Mouse (Mus musculus): ENCODE results near the gene Prkch. TPM values are rescaled to one million over a fixed set of nuclear protein-coding genes. Genes with fewer than 3 reads are reported as not detected.

Gene Prkch
- polyA plus RNA-seq, 1 experiment from 2014 or later, result 8.0 TPM

- Histone ChIP-seq H3K4me1 (ENCODE audit: control insufficient read depth, insufficient read depth, low read length) (no peaks in the 10 kb centered on the region), H3K4me2 (ENCODE audit: low read depth, low read length) (no peak overlapping the region), H3K4me3 (ENCODE audit: low read depth, low read length) (no peak overlapping the region), H3K9me3 (ENCODE audit: control insufficient read depth, low read length) (no peaks in the 10 kb centered on the region), H3K27me3 (ENCODE audit: control insufficient read depth, insufficient read depth, low read length) (no peaks in the 10 kb centered on the region), H3K36me3 (ENCODE audit: control insufficient read depth, insufficient read depth, low read length) (no peaks in the 10 kb centered on the region), H3K9ac (replicated peaks; ENCODE audit: low read depth, low read length) (no peak overlapping the region), H3K27ac (ENCODE audit: low read depth, low read length) (no peak overlapping the region)
- no peak for ATAC-seq (ENCODE audit: low read depth)
- 70% methylated on average over 2 of the region's 2 CpGs for WGBS
Measured at GRCm38 (mm10) chr12:73639571-73639970, 55.0 kb downstream of the Prkch start.

GRCm38 (mm10) chr12:73641183-73641582 lies 56.6 kb downstream of the Prkch start:
- H3K9me3 ChIP-seq (ENCODE audit: control insufficient read depth, low read length), result no peaks in the 10 kb centered on the region
- H3K4me3 ChIP-seq (ENCODE audit: low read depth, low read length), result no peak overlapping the region
- H3K9ac ChIP-seq (replicated peaks; ENCODE audit: low read depth, low read length), result no peak overlapping the region
- no peaks in the 10 kb centered on the region for H3K4me1 ChIP-seq (ENCODE audit: control insufficient read depth, insufficient read depth, low read length)
- H3K36me3 ChIP-seq (ENCODE audit: control insufficient read depth, insufficient read depth, low read length), result no peaks in the 10 kb centered on the region
- 74% methylated on average over 13 of the region's 13 CpGs for whole genome bisulfite sequencing
- no peak for ATAC-seq (ENCODE audit: low read depth)
- H3K27ac ChIP-seq (ENCODE audit: low read depth, low read length), result no peak overlapping the region
- no peak overlapping the region for H3K4me2 ChIP-seq (ENCODE audit: low read depth, low read length)
- H3K27me3 ChIP-seq (ENCODE audit: control insufficient read depth, insufficient read depth, low read length), result no peaks in the 10 kb centered on the region

- no peak for ATAC-seq (ENCODE audit: low read depth)
- H3K4me2 ChIP-seq (ENCODE audit: low read depth, low read length), result no peak overlapping the region
- H3K4me1 ChIP-seq (ENCODE audit: control insufficient read depth, insufficient read depth, low read length), result no peaks in the 10 kb centered on the region
- no peaks in the 10 kb centered on the region for H3K27me3 ChIP-seq (ENCODE audit: control insufficient read depth, insufficient read depth, low read length)
- H3K9me3 ChIP-seq (ENCODE audit: control insufficient read depth, low read length), result no peaks in the 10 kb centered on the region
- no peak overlapping the region for H3K9ac ChIP-seq (replicated peaks; ENCODE audit: low read depth, low read length)
- 89% methylated on average over 6 of the region's 6 CpGs for WGBS
- no peak overlapping the region for H3K27ac ChIP-seq (ENCODE audit: low read depth, low read length)
- H3K4me3 ChIP-seq (ENCODE audit: low read depth, low read length), result no peak overlapping the region
- H3K36me3 ChIP-seq (ENCODE audit: control insufficient read depth, insufficient read depth, low read length), result no peaks in the 10 kb centered on the region
Measured at GRCm38 (mm10) chr12:73645216-73645615, 60.6 kb downstream of the Prkch start.

- no peaks in the 10 kb centered on the region for H3K9me3 ChIP-seq (ENCODE audit: control insufficient read depth, low read length)
- H3K27me3 ChIP-seq (ENCODE audit: control insufficient read depth, insufficient read depth, low read length), result no peaks in the 10 kb centered on the region
- no peak overlapping the region for H3K4me2 ChIP-seq (ENCODE audit: low read depth, low read length)
- no peak for ATAC-seq (ENCODE audit: low read depth)
- no peaks in the 10 kb centered on the region for H3K4me1 ChIP-seq (ENCODE audit: control insufficient read depth, insufficient read depth, low read length)
- H3K9ac ChIP-seq (replicated peaks; ENCODE audit: low read depth, low read length), result no peak overlapping the region
- WGBS, result 90% methylated on average over 2 of the region's 2 CpGs
- no peak overlapping the region for H3K4me3 ChIP-seq (ENCODE audit: low read depth, low read length)
- H3K27ac ChIP-seq (ENCODE audit: low read depth, low read length), result no peak overlapping the region
- no peaks in the 10 kb centered on the region for H3K36me3 ChIP-seq (ENCODE audit: control insufficient read depth, insufficient read depth, low read length)
Measured at GRCm38 (mm10) chr12:73647686-73648085, 63.1 kb downstream of the Prkch start.

- Histone ChIP-seq H3K4me2 (ENCODE audit: low read depth, low read length) (no peak overlapping the region), H3K9me3 (ENCODE audit: control insufficient read depth, low read length) (no peaks in the 10 kb centered on the region), H3K4me3 (ENCODE audit: low read depth, low read length) (no peak overlapping the region), H3K4me1 (ENCODE audit: control insufficient read depth, insufficient read depth, low read length) (no peaks in the 10 kb centered on the region), H3K27ac (ENCODE audit: low read depth, low read length) (no peak overlapping the region), H3K9ac (replicated peaks; ENCODE audit: low read depth, low read length) (no peak overlapping the region), H3K36me3 (ENCODE audit: control insufficient read depth, insufficient read depth, low read length) (no peaks in the 10 kb centered on the region), H3K27me3 (ENCODE audit: control insufficient read depth, insufficient read depth, low read length) (no peaks in the 10 kb centered on the region)
- WGBS, result 68% methylated on average over 18 of the region's 18 CpGs
- ATAC-seq (ENCODE audit: low read depth), result no peak
Measured at GRCm38 (mm10) chr12:73656568-73657204, 72.1 kb downstream of the Prkch start.

GRCm38 (mm10) chr12:73663421-73663820 lies 78.8 kb downstream of the Prkch start:
- Histone ChIP-seq H3K27ac (ENCODE audit: low read depth, low read length) (no peak overlapping the region), H3K4me1 (ENCODE audit: control insufficient read depth, insufficient read depth, low read length) (no peaks in the 10 kb centered on the region), H3K27me3 (ENCODE audit: control insufficient read depth, insufficient read depth, low read length) (no peaks in the 10 kb centered on the region), H3K9ac (replicated peaks; ENCODE audit: low read depth, low read length) (no peak overlapping the region), H3K9me3 (ENCODE audit: control insufficient read depth, low read length) (no peaks in the 10 kb centered on the region), H3K4me2 (ENCODE audit: low read depth, low read length) (no peak overlapping the region), H3K4me3 (ENCODE audit: low read depth, low read length) (no peak overlapping the region), H3K36me3 (ENCODE audit: control insufficient read depth, insufficient read depth, low read length) (no peaks in the 10 kb centered on the region)
- ATAC-seq (ENCODE audit: low read depth), result no peak
- 73% methylated on average over 3 of the region's 3 CpGs for whole genome bisulfite sequencing

- Histone ChIP-seq H3K36me3 (ENCODE audit: control insufficient read depth, insufficient read depth, low read length) (no peaks in the 10 kb centered on the region), H3K4me1 (ENCODE audit: control insufficient read depth, insufficient read depth, low read length) (peaks cover 3% of the 10 kb centered on the region; the same call in 1 of the 2 replicates), H3K4me2 (ENCODE audit: low read depth, low read length) (no peak overlapping the region), H3K9me3 (ENCODE audit: control insufficient read depth, low read length) (no peaks in the 10 kb centered on the region), H3K4me3 (ENCODE audit: low read depth, low read length) (no peak overlapping the region), H3K9ac (replicated peaks; ENCODE audit: low read depth, low read length) (no peak overlapping the region), H3K27me3 (ENCODE audit: control insufficient read depth, insufficient read depth, low read length) (no peaks in the 10 kb centered on the region), H3K27ac (ENCODE audit: low read depth, low read length) (no peak overlapping the region)
- 85% methylated on average over 2 of the region's 2 CpGs for WGBS
- ATAC-seq (ENCODE audit: low read depth), result no peak
Measured at GRCm38 (mm10) chr12:73666701-73667100, 82.1 kb downstream of the Prkch start.

GRCm38 (mm10) chr12:73667607-73668006 lies 83.0 kb downstream of the Prkch start:
- Histone ChIP-seq H3K4me1 (ENCODE audit: control insufficient read depth, insufficient read depth, low read length) (peaks cover 3% of the 10 kb centered on the region; the same call in 1 of the 2 replicates), H3K27ac (ENCODE audit: low read depth, low read length) (no peak overlapping the region), H3K9me3 (ENCODE audit: control insufficient read depth, low read length) (no peaks in the 10 kb centered on the region), H3K4me3 (ENCODE audit: low read depth, low read length) (no peak overlapping the region), H3K4me2 (ENCODE audit: low read depth, low read length) (no peak overlapping the region), H3K27me3 (ENCODE audit: control insufficient read depth, insufficient read depth, low read length) (no peaks in the 10 kb centered on the region), H3K36me3 (ENCODE audit: control insufficient read depth, insufficient read depth, low read length) (no peaks in the 10 kb centered on the region), H3K9ac (replicated peaks; ENCODE audit: low read depth, low read length) (no peak overlapping the region)
- ATAC-seq (ENCODE audit: low read depth), result no peak
- WGBS, result 77% methylated on average over 7 of the region's 7 CpGs

- WGBS, result 71% methylated on average over 6 of the region's 6 CpGs
- Histone ChIP-seq H3K36me3 (ENCODE audit: control insufficient read depth, insufficient read depth, low read length) (no peaks in the 10 kb centered on the region), H3K4me3 (ENCODE audit: low read depth, low read length) (no peak overlapping the region), H3K9ac (replicated peaks; ENCODE audit: low read depth, low read length) (no peak overlapping the region), H3K9me3 (ENCODE audit: control insufficient read depth, low read length) (no peaks in the 10 kb centered on the region), H3K4me2 (ENCODE audit: low read depth, low read length) (no peak overlapping the region), H3K4me1 (ENCODE audit: control insufficient read depth, insufficient read depth, low read length) (peaks cover 3% of the 10 kb centered on the region; the same call in 1 of the 2 replicates), H3K27ac (ENCODE audit: low read depth, low read length) (no peak overlapping the region), H3K27me3 (ENCODE audit: control insufficient read depth, insufficient read depth, low read length) (no peaks in the 10 kb centered on the region)
- no peak for ATAC-seq (ENCODE audit: low read depth)
Measured at GRCm38 (mm10) chr12:73670739-73671138, 86.1 kb downstream of the Prkch start.

Measured in neural tube, embryonic 14.5 days (tissue).